Mouse (Mus musculus): ENCODE data around the gene Ankrd34b.

Ankrd34b gene

GRCm38 (mm10) chr13:92425758-92426264 lies at the start of gene Ankrd34b:
Ankrd34b (plus strand) TSS chr13:92425896.
- DNase-seq (ENCODE audit: low read depth) = no peak

GRCm38 (mm10) chr13:92387367-92387766 lies 38.3 kb upstream of the Ankrd34b start:
- no peak for DNase-seq (ENCODE audit: low read depth)

GRCm38 (mm10) chr13:92393047-92393661 lies 32.5 kb upstream of the Ankrd34b start:
- no peak for DNase-seq (ENCODE audit: low read depth)

- DNase-seq (ENCODE audit: low read depth) = no peak
Observed at GRCm38 (mm10) chr13:92398491-92399384, 27.0 kb upstream of the Ankrd34b start.

DNA sequence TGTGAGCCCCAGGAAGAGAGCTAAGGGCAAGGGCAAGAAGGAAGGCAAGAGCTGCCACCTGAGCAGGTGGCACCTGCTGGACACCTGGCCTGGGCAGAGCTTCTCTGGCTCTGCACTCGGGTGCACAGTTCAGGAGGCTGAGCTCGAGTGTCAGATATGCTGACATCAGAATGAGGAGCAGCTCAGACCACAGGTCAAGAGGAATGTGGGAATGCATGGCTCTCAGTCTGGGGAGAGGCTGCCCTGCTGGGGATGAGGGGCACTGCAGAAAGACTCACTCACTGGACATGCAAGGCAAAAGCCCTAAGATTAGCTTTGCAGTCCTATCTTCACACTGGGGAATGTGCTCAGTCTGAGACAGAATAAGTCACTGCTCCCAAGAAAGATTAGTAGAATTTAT lies 23.6 kb upstream of the Ankrd34b start:
- DNase-seq (ENCODE audit: low read depth) = no peak

DNA sequence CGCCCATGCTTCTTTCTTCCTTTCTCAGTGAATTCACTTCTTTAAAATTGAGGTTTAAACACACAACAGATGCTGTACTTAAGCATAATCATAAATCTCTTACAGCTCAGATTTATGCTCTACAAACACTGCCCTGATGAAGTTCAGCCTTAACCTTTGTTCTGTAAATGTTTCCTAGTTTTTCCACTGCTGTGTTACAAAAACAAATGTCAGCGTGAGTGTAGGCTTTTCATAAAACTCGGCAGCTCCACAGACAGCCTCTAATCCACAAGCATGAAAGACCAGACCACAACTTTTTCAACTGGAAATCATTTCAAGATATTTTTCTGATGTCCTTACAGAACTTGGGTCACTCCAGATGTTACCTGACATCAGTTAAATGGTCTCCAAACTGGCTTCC lies 22.2 kb upstream of the Ankrd34b start:
- no peak for DNase-seq (ENCODE audit: low read depth)

DNA sequence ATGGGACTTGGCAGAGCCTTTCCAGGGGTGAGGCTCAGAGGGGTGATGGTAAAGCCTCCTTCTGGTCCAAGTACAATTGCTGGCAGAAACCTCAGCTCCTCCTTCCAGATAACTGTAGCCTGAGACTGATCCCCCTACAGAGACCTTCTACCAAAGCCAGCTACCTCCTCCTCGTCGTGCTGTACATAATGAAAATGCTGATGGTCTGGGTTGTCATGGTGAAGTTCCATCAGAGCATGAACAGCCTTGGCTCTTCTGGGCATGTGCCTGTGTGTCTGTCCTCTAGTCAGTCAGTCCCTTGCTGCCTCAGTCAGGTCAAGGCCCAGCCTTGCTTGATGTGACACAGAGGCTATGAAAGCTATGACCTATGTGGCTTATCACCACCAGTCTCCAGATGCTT lies 15.2 kb upstream of the Ankrd34b start:
- no peak for DNase-seq (ENCODE audit: low read depth)

- DNase-seq (ENCODE audit: low read depth) = no peak
Observed at GRCm38 (mm10) chr13:92419630-92420029, 6.1 kb upstream of the Ankrd34b start.

- no peak for DNase-seq (ENCODE audit: low read depth)
Observed at GRCm38 (mm10) chr13:92423711-92424110, 2.0 kb upstream of the Ankrd34b start.

DNA sequence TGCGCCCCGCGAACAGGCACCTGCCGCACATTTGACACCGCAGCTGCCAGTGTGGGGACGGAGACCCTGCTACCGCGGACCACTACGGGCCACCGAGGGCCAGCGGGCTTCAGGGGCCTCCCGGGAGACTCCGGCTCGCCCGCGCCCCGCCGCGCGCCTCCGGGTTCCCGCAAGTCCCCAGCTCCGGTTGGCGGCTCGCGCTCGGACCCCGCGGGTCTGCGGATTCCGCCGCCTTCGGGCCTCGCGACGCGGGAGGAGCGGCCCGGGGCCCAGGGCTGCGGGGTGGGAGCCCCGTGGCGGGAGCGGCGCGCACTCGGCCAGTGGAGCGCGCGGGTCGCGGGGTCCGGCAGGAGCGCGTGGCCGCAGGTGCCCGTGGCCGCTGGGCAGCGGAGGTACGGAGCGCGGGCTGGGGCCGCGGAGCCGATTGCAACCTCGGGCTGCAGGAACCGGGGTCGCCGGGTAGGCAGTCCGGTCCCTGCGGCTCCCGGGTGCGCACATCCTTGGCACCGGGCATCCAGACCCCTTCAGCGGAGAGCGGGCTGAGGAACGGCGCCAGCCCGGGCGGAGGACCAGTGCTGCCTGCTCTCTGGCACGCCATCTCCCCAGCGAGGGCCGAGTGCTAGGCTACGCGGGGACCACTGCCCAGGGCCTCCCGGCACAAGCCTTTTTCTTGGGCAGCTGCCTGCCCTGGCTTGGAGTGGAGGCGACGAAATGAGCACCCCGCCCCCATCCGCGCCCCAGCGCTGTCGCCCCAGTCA lies 777 bp downstream of the Ankrd34b start:
- no peak for DNase-seq (ENCODE audit: low read depth)

DNA sequence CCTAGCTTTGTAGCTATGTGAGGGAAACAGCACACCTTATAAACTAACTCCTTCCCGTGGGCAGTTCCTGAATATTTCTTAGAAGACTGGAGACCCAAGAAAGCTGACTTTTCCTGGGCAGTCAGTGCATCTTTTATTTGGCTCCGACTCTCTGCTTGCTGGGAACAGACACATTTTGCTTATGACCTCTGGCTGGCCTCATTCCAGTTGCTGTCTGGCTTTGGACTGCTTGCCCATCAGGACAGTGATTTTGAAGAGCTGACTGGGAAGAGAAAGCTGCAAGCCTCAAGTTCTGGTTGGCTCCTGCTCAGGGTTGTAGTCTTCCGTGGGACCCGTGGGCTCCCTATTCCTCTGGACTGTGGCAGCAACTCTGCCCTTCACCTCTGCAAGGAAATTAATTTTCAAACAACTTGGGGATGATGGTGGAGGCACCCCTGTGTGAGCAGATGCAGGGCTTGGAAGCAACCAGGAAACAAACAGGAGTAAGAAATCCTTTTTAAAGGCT lies 1.7 kb downstream of the Ankrd34b start:
- DNase-seq (ENCODE audit: low read depth) = peak; percentile 5

DNA sequence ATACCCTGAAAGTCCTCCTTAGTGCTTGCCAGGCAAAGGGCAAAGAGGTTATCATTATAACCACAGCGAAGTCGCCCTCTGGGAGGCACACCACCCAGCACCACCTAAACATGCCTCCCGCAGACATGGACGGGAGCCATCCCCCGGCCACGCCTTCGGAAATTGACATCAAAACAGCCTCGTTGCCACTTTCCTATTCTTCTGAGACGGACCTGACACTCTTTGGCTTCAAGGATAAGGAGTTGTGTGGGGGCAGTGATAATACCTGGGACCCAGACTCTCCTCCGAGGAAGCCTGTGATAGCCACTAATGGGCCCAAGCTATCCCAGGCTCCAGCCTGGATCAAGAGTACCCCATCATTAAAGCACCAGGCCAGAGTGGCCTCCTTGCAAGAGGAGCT lies 13.0 kb downstream of the Ankrd34b start:
- no peak for DNase-seq (ENCODE audit: low read depth)

GRCm38 (mm10) chr13:92440286-92440685 lies 14.6 kb downstream of the Ankrd34b start:
- DNase-seq (ENCODE audit: low read depth) = peak; percentile 7

GRCm38 (mm10) chr13:92446872-92447271 lies 21.2 kb downstream of the Ankrd34b start:
- DNase-seq (ENCODE audit: low read depth) = no peak

- no peak for DNase-seq (ENCODE audit: low read depth)
Observed at GRCm38 (mm10) chr13:92464698-92465097, 39.0 kb downstream of the Ankrd34b start.

- no peak for DNase-seq (ENCODE audit: low read depth)
Observed at GRCm38 (mm10) chr13:92467891-92468290, 42.2 kb downstream of the Ankrd34b start.

GRCm38 (mm10) chr13:92469381-92469780 lies 43.7 kb downstream of the Ankrd34b start:
- no peak for DNase-seq (ENCODE audit: low read depth)

GRCm38 (mm10) chr13:92470151-92470550 lies 44.5 kb downstream of the Ankrd34b start:
- DNase-seq (ENCODE audit: low read depth) = peak; percentile 24

DNA sequence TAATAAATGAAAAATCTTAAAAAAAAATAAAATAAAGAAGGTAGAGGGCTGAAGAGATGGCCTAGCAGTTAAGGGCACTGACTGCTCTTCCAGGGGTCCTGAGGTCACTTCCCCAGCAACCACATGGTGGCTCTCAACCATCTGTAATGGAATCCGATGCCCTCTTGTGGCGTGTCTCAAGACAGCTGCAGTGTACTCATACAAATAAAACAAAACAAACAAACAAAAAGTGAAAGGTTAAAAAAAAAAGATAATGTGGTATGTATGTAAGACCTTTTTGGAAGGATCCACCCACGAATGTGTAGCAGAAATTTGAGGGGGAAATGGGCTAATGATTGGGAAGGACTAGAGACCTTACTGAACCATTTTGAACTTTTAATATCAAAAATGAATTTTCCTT lies 57.7 kb downstream of the Ankrd34b start:
- DNase-seq (ENCODE audit: low read depth) = peak; percentile 41

DNA sequence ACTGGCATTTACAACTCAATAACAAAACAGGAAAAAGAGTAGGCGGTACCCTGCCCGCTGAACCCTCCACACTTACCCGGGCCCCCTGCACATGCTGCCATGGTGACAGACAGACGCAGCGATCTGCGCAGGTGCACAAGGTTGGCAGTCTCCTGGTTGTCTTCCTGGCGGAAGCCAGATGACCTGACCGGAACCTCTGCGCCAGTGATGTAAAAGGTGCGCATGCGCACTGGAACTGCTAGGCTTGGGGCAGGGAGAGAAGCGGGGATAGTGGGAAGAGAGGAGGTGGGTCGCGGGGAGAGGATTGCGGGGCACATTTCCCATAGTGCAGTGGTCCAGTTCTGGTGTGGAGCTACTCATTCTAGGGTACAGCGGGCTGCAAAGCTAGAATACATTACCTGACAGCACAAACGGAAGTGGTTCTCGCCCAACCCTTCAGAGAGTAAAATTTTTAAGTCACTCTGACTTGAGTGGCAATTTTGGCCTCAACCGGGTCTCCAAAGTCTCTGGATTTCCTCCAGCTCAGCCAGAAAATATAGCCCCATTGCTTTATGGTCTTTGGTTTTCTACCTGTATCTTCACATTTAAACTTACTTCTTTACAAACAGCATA lies 58.3 kb downstream of the Ankrd34b start, which contains the start of gene Fam151b:
Gene Fam151b, minus strand, starts transcription at position 164 of the 612 bp plus-strand sequence.
- no peak for DNase-seq (ENCODE audit: low read depth)

DNA sequence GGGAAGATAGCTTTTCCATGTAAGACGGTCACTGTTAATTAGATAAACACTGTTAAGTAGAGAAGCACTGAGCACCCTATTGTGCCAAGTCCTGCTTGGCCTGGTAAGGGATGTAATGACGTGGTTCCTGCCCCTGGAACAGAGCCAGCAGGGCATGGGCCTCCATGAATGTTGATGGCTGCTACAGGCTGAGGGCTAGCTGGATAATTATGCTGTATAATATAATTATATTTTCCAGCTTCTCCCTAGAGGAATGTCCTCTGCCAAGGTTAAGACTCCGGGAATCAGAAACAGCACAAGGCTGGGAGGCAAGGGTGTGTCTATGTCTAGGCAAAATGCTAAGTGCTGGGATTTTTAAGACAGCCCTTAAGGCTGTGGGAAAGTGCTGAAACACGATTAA lies 65.1 kb downstream of the Ankrd34b start:
- DNase-seq (ENCODE audit: low read depth) = no peak

Measured in NIH3T3 (cell line).